Mouse (Mus musculus) fat pad, adult 2 months (tissue): ENCODE results near the gene Iqschfp.
A peak's percentile ranks its signal among the peaks of the same experiment; 100 is the strongest.

Source experiments
- DNase-seq: peaks from one replicate; pipeline ENCODE4 v3.0.0-alpha.2; 2011; ENCODE audit warnings: low read depth, low spot score; ENCODE audit errors: extremely low read depth

Iqschfp gene

DNA sequence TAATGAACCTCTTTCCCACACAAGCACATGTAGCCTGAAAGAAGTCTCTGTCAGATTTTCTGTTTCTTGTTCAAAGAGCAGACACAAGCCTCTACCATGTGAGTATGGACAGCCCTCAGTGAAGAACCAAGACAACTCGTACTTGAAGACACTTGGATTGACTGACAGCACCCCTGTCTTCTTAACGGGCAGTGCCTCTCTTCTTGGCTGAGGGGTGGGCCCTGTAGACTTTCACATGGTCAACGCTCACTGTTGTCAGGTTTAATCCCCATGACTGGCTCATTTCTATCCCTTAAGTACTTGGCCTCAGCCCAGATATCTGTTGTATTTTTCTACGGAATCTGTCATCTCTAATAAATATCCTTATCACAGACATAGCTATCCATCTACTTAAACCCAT lies 738.2 kb downstream of the Iqschfp start:
- no peak for DNase-seq

GRCm38 (mm10) chr3:68630821-68631220 lies 738.8 kb downstream of the Iqschfp start:
- no peak for DNase-seq

DNA sequence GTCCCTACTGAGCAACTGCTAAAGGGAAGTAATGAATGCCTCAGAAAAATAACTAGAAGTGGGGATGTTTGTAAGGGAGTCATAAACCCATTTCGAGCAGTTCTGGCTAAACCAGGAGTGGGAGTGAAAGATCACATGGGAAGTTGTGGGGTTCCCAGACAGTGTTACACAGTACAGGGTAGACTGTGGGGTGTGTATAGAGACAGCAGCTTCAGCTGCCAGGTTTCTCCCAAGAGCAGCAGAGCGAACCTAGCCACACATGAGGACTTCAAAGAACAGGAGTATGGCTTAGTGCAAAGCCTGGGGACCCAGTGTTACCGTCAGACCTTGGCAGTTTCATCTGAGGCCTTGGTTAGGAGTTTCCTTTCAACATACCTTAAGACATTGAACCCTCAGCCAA lies 740.7 kb downstream of the Iqschfp start:
- no peak for DNase-seq

- no peak for DNase-seq
These were observed 741.5 kb downstream of the Iqschfp start for GRCm38 (mm10) chr3:68633577-68633976.

DNA sequence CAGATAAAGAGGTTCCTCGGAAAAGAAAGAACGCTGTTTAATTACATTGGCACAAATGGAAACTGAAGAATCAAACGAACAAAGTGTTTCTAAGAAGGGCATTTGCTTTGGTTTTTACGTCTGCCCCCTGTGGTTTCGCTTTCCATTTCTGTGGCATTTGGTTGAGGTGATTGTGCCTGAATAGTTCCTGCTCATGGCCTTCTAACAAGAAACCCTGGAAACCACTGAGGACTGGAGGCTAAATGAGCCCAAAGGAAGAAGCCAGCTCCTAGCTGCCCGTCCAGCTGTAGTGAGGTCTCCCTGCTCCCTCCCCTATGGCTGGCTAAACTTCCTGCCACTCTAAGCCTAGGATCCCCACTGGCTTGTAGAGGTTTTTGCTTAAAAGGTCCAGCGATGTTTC lies 745.9 kb downstream of the Iqschfp start:
- DNase-seq: no peak

DNA sequence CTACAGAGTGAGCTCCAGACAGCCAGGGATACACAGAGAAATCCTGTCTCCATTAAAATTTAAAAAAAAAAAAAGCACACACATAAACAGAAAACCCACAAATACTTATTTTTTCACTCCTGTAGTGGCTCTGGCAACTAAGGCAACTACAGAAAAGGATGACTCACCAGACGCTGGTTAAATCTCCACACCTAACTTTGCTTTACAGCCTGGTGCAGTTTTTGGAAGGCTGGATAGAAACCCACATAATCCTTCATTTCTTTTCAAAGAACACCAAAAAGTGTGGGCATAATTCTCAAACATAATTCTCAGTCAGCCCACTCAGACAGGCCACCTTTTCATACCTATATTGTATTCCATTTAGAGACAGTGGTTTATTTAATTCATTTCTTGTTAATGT lies 746.7 kb downstream of the Iqschfp start:
- DNase-seq: no peak

- DNase-seq: no peak
These were observed 750.9 kb downstream of the Iqschfp start for GRCm38 (mm10) chr3:68642935-68643334.

DNA sequence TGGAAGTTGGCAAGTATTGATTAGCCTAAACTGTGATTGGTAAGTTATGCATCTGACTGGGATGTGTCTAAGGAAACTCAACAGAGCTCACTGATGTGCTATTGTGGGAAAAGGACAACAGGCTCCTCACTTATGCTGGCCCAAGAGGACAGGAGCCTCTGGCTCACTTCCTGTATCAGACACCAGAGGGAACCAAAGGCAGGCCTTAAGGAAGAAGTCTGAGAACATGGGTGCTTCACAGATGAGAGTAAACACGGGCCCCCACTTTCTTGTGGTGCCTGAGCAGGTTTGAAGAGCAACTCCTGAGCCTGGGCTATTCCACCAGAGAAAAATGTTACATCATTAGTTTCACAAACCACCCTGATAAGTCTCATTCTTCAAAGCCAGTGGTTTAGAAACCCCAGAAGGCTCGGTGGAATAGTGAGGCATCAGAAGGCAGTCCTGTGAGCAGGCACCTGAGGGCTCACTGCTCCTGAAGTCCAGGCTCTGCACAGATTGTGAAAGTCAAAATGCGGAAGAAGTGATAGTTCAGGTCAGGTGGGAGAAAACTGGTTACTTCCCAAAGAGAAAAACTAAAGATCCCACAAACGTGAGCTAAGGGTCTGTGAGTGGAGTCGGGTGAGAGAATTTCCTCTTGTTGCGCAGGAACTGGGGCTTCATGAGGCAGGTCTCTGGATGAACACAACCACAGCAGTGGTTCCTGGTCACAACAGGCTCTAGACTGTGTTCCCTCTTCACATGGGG lies 754.5 kb downstream of the Iqschfp start:
- no peak for DNase-seq

DNA sequence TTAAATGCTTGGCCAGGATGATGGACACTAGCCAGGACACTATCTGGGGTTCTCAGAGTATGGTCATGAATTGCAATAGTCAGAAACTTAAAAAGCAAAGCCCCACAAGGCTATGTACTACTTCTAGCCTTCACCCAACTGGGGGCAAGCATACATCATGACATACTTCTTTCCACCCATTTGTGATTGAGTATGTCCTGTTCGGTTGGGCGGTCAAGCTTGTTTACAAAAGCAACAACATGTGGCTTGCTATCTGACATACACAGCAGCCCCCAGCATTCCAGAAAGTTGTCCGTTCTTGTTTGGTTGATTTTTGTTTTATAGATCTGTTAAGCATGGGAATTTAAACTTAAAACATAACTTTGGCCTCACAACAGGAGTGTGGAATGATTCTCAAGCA lies 755.2 kb downstream of the Iqschfp start:
- DNase-seq: no peak

DNA sequence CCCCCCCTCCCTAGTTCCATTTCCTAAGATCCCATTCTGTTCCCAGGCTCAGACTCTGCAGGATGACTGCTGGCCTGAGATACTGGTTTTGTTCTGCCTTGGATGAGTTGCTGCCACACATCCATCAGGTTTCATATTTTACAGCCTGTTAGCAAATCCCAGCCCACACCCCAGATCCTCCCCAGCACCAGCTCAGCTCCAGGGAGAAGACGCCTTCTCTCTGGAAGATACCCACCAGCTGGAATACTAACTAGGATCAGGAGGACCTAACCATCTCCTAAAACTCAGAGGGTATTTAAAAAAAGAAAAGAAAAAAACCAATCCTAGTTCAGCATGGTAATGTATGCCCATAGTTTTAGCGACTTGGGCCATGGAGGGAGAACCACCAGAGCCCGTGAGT lies 758.2 kb downstream of the Iqschfp start:
- DNase-seq: no peak

DNA sequence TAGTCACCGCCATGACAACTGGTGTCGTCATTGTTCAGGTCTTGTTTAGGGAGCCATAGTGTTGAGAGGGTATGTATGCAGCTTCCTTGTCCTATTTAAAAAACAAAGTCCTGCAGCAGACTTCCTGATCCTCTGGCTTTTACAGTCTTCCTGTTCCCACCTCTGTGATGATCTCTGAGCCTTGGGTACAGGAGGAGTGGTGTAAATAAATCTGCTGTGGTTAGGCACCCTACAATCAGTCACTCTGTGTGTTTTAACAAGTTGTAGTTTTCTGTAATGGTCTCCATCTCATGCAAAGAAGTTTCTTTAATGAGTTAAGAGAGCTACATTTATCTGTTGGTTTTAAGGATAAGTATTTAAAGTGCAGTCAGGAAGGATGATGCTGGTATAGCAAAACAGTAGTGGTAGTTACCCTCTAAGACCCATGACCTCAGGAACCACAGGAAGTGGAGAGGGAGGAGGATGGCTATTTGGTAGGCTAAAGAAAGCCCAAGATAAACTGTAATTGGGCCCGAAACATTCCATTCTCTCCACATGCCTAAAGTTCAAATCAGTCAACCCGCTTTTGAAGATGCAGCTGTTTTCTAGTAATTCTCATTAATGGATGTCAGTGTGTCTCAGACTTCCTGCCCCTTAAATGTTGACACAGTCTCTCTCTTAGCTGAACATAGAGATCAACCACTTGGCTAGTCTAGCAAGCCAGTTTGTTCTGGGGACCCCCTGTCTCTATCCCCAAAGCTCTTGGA lies 764.7 kb downstream of the Iqschfp start:
- no peak for DNase-seq

DNA sequence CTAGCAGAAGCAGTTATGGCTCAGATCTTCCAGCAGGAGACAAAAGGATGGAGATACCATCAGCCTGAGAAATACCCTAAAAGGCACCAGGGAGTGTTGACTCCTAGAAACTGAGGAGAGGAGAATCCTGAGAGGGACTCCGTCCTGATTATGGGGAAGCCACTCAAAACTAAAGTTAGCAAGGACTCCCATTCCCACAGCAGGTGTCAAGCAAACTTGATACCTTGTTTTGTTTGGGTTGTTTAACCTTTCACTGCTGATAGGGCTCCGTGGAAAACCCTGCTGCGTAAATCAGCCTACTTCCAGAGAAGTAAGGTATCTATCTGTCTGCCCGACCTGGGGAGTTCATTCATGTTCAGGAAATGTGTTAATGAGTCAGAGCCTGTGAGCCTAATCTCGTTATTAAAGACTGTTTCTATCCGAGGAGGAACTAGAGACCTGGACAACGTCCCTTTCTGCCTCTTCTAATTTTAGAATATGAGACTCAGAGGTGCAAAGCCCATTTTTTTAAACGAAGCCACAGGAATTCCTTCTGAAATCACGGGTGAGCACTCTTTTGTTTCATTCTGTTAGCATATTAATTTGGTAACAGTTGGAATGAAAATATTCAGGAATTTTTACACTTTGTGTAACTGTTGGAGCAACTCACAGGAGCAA lies 765.7 kb downstream of the Iqschfp start:
- no peak for DNase-seq

DNA sequence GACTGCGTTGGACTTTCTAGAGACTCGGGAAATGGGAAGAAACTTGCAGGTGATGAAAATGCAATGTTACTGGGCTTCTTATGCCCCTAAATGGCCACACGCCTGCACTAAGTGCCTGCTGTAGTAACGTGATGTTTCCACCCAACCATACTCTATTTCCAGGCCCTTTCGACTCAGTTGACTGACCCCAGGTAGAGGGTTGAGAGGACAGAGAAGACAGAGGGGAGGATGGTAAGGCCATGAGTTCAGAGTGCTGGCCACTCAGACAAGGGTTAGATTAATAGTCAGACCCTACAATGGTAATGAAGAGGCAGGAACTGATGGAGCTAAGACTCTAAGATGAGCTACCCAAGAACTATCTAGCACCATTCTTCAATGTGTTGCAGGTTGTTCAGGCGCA lies 768.0 kb downstream of the Iqschfp start:
- no peak for DNase-seq

GRCm38 (mm10) chr3:68660538-68660937 lies 768.5 kb downstream of the Iqschfp start:
- DNase-seq: no peak

DNA sequence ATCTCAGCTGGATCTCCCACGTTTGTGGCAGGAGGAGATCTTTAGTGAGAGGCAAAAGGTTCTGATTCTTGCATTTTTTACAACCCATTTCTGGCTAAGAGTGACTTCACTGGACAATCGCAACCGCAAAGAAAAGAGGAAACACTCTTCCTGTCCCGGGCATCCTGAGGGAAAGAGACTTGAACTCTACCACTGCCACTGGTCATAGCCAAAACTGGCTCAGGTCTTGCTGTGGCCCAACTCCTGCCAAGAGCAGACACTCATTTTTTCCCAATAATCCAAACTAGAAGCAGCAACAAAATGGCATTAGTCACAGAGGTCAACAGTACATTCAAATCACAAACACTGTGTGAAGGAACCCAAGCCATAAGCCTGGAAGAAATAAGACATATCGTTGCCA lies 770.4 kb downstream of the Iqschfp start:
- no peak for DNase-seq

- no peak for DNase-seq
These were observed 772.3 kb downstream of the Iqschfp start for GRCm38 (mm10) chr3:68664337-68664736.

GRCm38 (mm10) chr3:68666377-68666776 lies 774.3 kb downstream of the Iqschfp start:
- DNase-seq: no peak

DNA sequence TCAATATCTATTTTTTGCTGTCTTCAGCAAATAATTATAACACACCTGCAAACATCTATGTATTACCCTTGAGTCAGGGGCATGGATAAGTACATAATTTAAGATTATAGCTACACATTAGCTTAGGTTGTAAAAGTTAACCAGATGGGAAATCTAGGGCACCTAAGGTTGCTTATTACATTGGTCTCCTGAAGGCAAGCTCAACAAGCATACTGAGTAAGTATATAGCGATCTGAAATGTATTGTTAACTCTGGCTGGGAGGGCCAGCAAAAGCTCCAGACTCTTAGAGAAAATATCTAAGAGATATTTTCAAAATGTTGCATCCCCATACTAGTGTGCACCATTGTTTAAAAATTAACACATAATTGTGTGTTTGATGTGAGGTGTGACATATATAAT lies 775.8 kb downstream of the Iqschfp start:
- no peak for DNase-seq

- peak; percentile 18 for DNase-seq
These were observed 777.5 kb downstream of the Iqschfp start for GRCm38 (mm10) chr3:68669418-68669974.

- no peak for DNase-seq
These were observed 782.7 kb downstream of the Iqschfp start for GRCm38 (mm10) chr3:68674721-68675120.

GRCm38 (mm10) chr3:68675216-68675835 lies 783.3 kb downstream of the Iqschfp start:
- no peak for DNase-seq
